Mouse (Mus musculus) B cell, adult 2 months (primary cell): ENCODE results near the gene Gm28042.
A peak's percentile ranks its signal among the peaks of the same experiment; 100 is the strongest.

Source experiments
- DNase-seq, 2 experiments: peaks; one replicate each; pipeline ENCODE4 v3.0.0; 2022

Gm28042 gene

GRCm38 (mm10) chr2:120060651-120061050 is 33.4 kb downstream of the Gm28042 start:
- DNase-seq: no peak

DNA sequence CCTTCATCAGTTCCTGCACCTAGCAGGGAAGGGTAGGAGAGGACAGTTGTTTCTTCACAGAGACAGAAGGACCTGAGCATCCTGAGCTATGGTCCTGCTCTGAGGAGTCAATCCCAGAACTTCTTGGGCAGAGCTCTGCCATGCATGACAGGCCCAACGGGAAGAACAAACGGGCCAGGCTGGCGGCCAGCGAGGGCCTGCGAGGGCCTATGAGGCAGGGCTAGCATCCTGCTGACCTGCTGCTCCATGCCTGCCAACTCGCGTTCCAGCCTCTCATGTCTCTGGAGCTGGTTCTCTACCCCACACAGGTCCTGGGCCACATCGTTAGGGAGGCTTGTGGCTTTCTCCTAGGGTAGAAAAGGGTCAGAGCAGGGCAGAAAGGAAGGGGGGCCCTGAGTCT is 35.0 kb downstream of the Gm28042 start:
- no peak for DNase-seq

DNA sequence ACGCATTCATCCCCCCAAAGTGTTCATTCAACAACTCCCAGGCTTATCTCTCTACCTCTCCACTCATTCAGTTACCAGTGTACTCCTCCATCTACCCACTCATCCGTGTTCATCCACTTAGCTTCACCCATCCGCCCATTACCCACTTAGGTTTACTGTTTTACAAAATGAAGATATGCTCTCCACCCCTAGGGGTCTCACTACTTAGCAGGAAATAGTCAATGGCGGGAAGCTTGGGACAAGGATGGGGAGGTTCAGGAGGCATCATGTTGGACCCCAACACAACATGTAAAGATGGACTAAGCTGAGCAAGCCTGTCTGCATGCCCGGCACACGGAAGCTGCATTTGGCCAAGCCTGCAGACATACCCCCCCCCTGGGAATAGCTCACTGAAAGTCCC is 37.3 kb downstream of the Gm28042 start:
- no peak for DNase-seq

GRCm38 (mm10) chr2:120065243-120065642 is 38.0 kb downstream of the Gm28042 start:
- DNase-seq: no peak

GRCm38 (mm10) chr2:120066224-120066623 is 38.9 kb downstream of the Gm28042 start:
- no peak for DNase-seq

DNA sequence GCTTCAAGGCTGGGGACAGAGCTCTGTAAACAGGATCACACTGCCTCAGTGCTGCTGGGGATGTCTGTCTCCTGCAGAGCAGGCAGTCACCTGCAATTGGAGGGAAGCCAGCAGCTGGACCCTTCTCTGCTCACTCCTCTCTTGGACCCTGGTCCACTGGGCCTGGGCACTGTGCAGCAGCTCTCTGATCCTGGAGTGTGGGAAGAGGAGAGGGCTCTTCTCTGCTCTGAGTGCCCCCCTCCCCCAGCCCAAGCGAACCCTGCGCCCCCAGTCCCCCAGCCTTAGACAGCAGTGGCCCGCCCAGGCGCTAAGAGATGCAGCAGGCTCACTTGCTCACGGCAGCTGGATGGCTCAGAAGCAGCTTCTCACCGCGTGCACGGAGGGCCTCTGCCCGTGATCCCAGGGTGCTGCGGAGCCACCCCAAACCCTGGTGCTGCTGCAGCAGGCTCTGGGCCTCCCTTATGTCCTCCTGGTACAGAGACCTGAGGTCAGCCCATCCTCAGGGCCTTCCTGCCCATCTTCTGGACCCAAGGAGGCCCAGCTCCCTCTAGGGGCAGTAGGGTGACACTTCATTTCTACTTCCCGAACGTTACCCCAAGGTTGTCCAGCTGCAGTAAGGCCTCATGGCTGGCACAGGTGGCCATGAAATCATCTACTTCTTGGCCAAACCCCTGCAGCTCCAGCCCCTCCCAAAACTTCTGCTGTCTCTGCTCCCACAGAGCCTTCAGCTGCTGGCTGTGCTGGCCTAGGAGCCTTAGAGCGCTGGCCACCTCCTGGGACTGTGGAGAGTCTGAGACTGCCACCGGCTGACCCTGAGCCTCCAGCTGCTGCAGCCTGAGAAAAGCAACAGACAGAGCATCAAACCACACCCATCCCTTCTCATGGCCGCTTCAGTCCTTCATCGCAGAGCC is 41.5 kb downstream of the Gm28042 start:
- peak; percentile 12 to 13 for DNase-seq

GRCm38 (mm10) chr2:120069466-120069990 is 42.2 kb downstream of the Gm28042 start:
- DNase-seq: no peak

GRCm38 (mm10) chr2:120074096-120074495 is 46.8 kb downstream of the Gm28042 start:
- DNase-seq: no peak

DNA sequence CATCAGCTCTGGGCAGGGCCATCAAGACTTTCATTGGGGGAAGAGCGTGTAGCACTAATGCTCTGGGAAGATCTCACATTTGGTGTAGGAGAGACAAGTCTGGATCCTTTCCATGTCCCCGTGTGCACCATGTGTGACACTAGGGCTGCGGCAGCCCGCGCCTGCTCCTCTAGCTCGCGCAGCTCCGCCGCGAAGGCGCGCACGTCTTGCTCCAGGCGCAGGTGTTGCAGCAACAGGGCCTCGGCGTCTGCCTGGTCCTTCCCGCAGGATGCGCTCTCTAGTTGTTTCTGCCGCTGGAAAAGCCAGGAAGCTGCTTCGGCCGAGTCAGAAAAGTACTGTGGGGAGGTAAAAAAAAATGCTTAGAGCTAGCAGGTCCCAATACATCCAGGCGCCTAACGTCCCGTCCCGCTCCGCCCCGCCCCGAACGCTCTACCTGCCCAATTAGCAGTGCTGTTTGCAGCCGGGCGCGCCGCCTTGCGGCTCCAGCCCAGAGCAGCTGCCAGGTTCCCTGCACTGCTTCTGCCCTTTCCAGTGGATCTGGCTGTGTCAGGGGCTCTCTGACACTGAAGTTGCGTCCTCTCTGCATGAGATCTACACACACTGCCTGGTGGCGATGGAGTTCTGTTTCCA is 48.9 kb downstream of the Gm28042 start:
- peak; percentile 41 to 44 for DNase-seq

GRCm38 (mm10) chr2:120082416-120082815 is 55.1 kb downstream of the Gm28042 start:
- DNase-seq: no peak

DNA sequence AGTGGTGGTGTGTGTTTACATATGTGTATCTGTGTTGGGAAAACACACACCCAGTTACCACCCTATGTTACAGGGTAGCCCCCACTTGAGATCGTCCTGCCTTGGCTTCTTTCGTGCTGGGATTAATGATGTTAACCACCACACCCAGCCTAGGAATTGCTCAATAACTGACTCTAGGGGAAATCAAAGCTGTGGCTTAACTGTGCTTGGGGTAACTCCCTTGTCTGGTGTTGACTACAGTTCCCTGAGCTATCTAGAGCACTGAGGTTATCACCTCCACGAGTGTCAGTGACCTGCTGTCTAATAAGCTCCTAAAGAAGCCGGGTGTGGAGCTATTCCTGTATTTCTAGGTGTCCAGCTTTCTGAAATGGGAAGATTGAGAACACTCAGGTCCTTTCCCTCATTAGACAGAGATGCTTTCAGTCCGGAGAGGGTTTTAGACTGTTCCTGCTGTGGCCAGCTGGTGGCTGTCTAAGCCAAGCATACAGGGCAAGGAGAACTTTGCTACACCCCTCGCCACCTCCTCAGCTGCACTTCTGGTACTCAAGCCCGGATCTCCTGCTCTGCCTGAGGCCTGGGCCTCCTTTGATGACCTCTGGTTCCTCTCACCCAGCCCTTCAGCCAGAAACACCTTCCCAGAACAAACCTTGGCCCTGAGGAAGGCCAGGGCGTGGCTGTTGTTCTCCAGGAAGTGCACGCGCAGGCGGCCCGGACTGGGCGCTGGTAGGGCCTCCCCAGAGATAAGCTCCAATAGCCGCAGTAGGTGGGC is 57.5 kb downstream of the Gm28042 start:
- peak; percentile 40 to 49 for DNase-seq

DNA sequence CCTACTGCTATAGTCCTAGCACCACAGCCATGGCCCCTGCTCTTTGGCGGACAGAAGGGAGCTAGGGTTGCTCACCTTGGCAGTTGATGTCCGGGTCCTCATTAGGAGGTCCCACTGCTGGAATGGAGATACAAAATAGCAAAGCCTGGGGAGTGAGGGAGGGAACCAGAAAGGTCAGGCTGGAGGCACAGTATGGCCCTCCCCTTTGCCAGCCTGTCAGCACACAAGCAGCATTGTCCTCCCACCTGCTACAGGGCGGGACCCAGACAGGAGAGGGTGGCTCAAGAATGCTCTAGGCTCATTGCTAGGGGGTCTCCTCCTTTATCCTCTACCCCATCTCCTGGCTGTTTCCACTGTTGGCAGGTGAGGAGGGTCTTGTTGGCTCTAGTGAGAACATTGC is 58.7 kb downstream of the Gm28042 start:
- no peak for DNase-seq

GRCm38 (mm10) chr2:120087391-120087790 is 60.1 kb downstream of the Gm28042 start:
- no peak for DNase-seq

DNA sequence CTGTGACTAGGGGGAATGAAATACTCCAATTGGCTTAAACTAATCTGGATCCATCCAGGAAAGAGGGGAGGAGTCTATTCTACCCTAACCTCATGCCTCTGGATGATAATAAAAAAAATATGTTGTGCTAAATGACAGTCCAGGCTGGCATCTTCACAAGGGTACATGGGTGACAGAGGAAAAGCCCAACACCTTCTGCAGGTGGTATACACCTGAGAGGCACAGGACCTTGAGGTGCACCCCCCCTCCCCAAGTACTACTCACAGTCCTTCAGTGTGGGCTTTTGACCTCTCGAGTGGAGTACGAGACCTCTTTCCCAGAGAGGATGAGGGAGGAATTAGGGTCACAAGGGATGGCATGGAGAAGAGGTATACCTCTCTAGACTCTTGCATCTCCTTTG is 60.6 kb downstream of the Gm28042 start:
- DNase-seq: no peak

DNA sequence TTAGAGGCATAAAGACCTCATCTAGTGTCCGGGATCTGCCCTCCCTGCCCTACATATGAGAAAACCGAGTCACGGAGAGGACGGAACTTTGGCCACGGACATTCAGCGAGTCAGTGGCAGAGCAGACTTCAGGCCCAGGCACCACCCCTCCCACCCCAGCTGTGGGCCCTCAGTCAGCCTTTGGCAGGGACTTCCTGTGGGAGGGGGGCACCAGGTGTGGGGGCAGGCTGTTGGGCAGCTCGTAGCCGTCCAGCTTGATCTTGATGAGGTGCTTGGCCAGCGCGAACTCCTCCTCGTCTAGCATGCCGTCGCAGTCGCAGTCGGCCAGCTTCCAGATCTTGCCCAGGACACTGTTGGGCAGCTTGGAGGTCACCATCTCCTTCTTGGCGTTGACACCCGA is 63.7 kb downstream of the Gm28042 start:
- no peak for DNase-seq
